Mouse (Mus musculus): ENCODE data around the gene Plxdc1.

The Plxdc1 gene

GRCm38 (mm10) chr11:97959300-97959680 lies 27.0 kb downstream of the Plxdc1 start:
- POLR2A ChIA-PET: interaction anchor here (0.5 to 2.2 kb wide), 19 partner anchors 9 to 973 kb away, joined by 3 to 13 read pairs (median 3); partner anchors contain the start of genes Fbxo47 (in 1 of the 4) and Rpl19 (in 1 of the 4)
- CTCF ChIA-PET: interaction anchor here in 3 of 4 experiments (0.6 to 3.2 kb wide), 7 partner anchors 10 to 35 kb away, joined by 3 to 14 read pairs (median 3); no protein-coding TSS in a partner anchor

- CTCF ChIA-PET: interaction anchor here (0.5 to 3.2 kb wide), 10 partner anchors 9 to 44 kb away, joined by 3 to 14 read pairs (median 3); no protein-coding TSS in a partner anchor
- POLR2A ChIA-PET: interaction anchor here (0.5 to 2.2 kb wide), 20 partner anchors 9 to 974 kb away, joined by 3 to 13 read pairs (median 4); partner anchors contain the start of genes Fbxo47 (in 1 of the 4) and Rpl19 (in 1 of the 4)
Measured at GRCm38 (mm10) chr11:97958641-97959299, 27.5 kb downstream of the Plxdc1 start.

- CTCF ChIA-PET: interaction anchor here (0.5 to 1.8 kb wide), 5 partner anchors 15 to 368 kb away, joined by 3 to 7 read pairs (median 4); no protein-coding TSS in a partner anchor
- POLR2A ChIA-PET: interaction anchor here in 3 of 4 experiments (0.5 to 2.2 kb wide), 14 partner anchors 9 to 900 kb away, joined by 3 to 10 read pairs (median 4); partner anchors contain the start of genes Fbxo47 (in 1 of the 3) and Plxdc1 (in 1 of the 3)
Measured at GRCm38 (mm10) chr11:97956905-97957560, 29.2 kb downstream of the Plxdc1 start.

- CTCF ChIA-PET: interaction anchor here in 1 of 4 experiments (0.8 kb wide), 1 partner anchor 10 kb away, joined by 3 read pairs; no protein-coding TSS in a partner anchor
- POLR2A ChIA-PET: interaction anchor here in 1 of 4 experiments (1.0 to 2.1 kb wide), 2 partner anchors 18 to 28 kb away, joined by 3 to 6 read pairs; no protein-coding TSS in a partner anchor
Measured at GRCm38 (mm10) chr11:97955915-97956314, 30.3 kb downstream of the Plxdc1 start.

GRCm38 (mm10) chr11:97955146-97955902 lies 30.9 kb downstream of the Plxdc1 start:
- CTCF ChIA-PET: interaction anchor here in 3 of 4 experiments (0.6 to 2.2 kb wide), 4 partner anchors 10 to 55 kb away, joined by 3 to 8 read pairs (median 4); no protein-coding TSS in a partner anchor
- POLR2A ChIA-PET: interaction anchor here in 1 of 4 experiments (1.0 to 2.1 kb wide), 2 partner anchors 17 to 28 kb away, joined by 3 to 6 read pairs; no protein-coding TSS in a partner anchor

GRCm38 (mm10) chr11:97954469-97955141 lies 31.6 kb downstream of the Plxdc1 start:
- ChIA-PET POLR2A (interaction anchor here (0.5 to 2.7 kb wide), 18 partner anchors 8 to 957 kb away, joined by 3 to 9 read pairs (median 4); partner anchors contain the start of gene Fbxo47 (in 1 of the 4)), CTCF (interaction anchor here in 3 of 4 experiments (0.5 to 2.2 kb wide), 8 partner anchors 14 to 271 kb away, joined by 3 to 8 read pairs (median 4); no protein-coding TSS in a partner anchor)

GRCm38 (mm10) chr11:97953939-97954275 lies 32.3 kb downstream of the Plxdc1 start:
- POLR2A ChIA-PET: interaction anchor here (0.6 to 2.7 kb wide), 22 partner anchors 8 to 256 kb away, joined by 3 to 9 read pairs (median 4); partner anchors contain the start of gene Fbxo47 (in 1 of the 4)
- CTCF ChIA-PET: interaction anchor here in 2 of 4 experiments (0.6 to 2.2 kb wide), 7 partner anchors 17 to 65 kb away, joined by 3 to 8 read pairs (median 4); no protein-coding TSS in a partner anchor

GRCm38 (mm10) chr11:97953179-97953938 lies 32.9 kb downstream of the Plxdc1 start:
- ChIA-PET POLR2A (interaction anchor here in 3 of 4 experiments (0.6 to 2.7 kb wide), 17 partner anchors 9 to 256 kb away, joined by 3 to 9 read pairs (median 4); partner anchors contain the start of gene Fbxo47 (in 1 of the 3)), CTCF (interaction anchor here in 2 of 4 experiments (0.6 to 2.2 kb wide), 8 partner anchors 16 to 806 kb away, joined by 3 to 8 read pairs (median 4); no protein-coding TSS in a partner anchor)

GRCm38 (mm10) chr11:97952367-97953006 lies 33.8 kb downstream of the Plxdc1 start:
- ChIA-PET CTCF (interaction anchor here in 1 of 4 experiments (1.8 kb wide), 1 partner anchor 19 kb away, joined by 4 read pairs; no protein-coding TSS in a partner anchor), POLR2A (interaction anchor here in 3 of 4 experiments (1.0 to 2.7 kb wide), 8 partner anchors 10 to 213 kb away, joined by 3 to 9 read pairs (median 4); no protein-coding TSS in a partner anchor)

GRCm38 (mm10) chr11:97949703-97950475 lies 36.4 kb downstream of the Plxdc1 start:
- ChIA-PET POLR2A (interaction anchor here in 3 of 4 experiments (0.5 to 2.5 kb wide), 46 partner anchors 9 to 1051 kb away, joined by 3 to 13 read pairs (median 4); partner anchors contain the start of genes Cacnb1 (in 2 of the 3), Rpl19 (in 1 of the 3) and Rpl23 (in 1 of the 3)), CTCF (interaction anchor here (0.6 to 1.3 kb wide), 18 partner anchors 9 to 772 kb away, joined by 3 to 14 read pairs (median 4); partner anchors contain the start of gene Psmb3 (in 1 of the 4))

GRCm38 (mm10) chr11:97947426-97947825 lies 38.8 kb downstream of the Plxdc1 start:
- ChIA-PET CTCF (interaction anchor here (0.5 to 3.3 kb wide), 23 partner anchors 10 to 303 kb away, joined by 3 to 26 read pairs (median 4); no protein-coding TSS in a partner anchor), POLR2A (interaction anchor here in 3 of 4 experiments (0.6 to 2.7 kb wide), 15 partner anchors 10 to 411 kb away, joined by 3 to 14 read pairs (median 4); partner anchors contain the start of genes Fbxo47 (in 2 of the 3), Rpl23 (in 1 of the 3) and Stard3 (in 1 of the 3))

GRCm38 (mm10) chr11:97945738-97946289 lies 40.4 kb downstream of the Plxdc1 start:
- CTCF ChIA-PET: interaction anchor here (0.6 to 3.3 kb wide), 9 partner anchors 8 to 36 kb away, joined by 3 to 26 read pairs (median 6); no protein-coding TSS in a partner anchor
- POLR2A ChIA-PET: interaction anchor here in 3 of 4 experiments (0.6 to 2.7 kb wide), 19 partner anchors 8 to 283 kb away, joined by 3 to 14 read pairs (median 4); partner anchors contain the start of genes Fbxo47 (in 2 of the 3) and 1700001P01Rik (in 1 of the 3)

- POLR2A ChIA-PET: interaction anchor here (0.5 to 1.9 kb wide), 14 partner anchors 11 to 282 kb away, joined by 3 to 7 read pairs (median 4); partner anchors contain the start of gene 1700001P01Rik (in 1 of the 4)
- CTCF ChIA-PET: interaction anchor here (0.5 to 3.3 kb wide), 10 partner anchors 7 to 293 kb away, joined by 3 to 26 read pairs (median 5); no protein-coding TSS in a partner anchor
Measured at GRCm38 (mm10) chr11:97945031-97945430, 41.2 kb downstream of the Plxdc1 start.

GRCm38 (mm10) chr11:97943256-97943655 lies 43.0 kb downstream of the Plxdc1 start:
- ChIA-PET POLR2A (interaction anchor here in 2 of 4 experiments (0.7 to 1.0 kb wide), 2 partner anchors 144 to 161 kb away, joined by 3 to 5 read pairs; partner anchors contain the start of gene Rpl23 (in 1 of the 2)), CTCF (interaction anchor here in 3 of 4 experiments (0.6 to 1.3 kb wide), 3 partner anchors 29 to 280 kb away, joined by 3 to 4 read pairs (median 3); no protein-coding TSS in a partner anchor)
